Mouse (Mus musculus): Measurements from ENCODE around the gene Gabbr1.

GRCm38 (mm10) chr17:37044651-37045244, 1.0 kb upstream of the Gabbr1 start:
- TF ChIP-seq CTCF (IDR thresholded peaks at IDR 0.05; ENCODE audit: extremely low read depth, insufficient read depth, insufficient read length, insufficient replicate concordance) (no peak), POLR2A (IDR thresholded peaks at IDR 0.05; ENCODE audit: low read depth, low read length) (no peak)

All from spleen, adult 2 months (tissue).